Mouse (Mus musculus): Measurements from ENCODE around the gene Rhox2f.
"Not testable (repeated sequence)": the region's sequence is repeated elsewhere in the genome, so short reads cannot be mapped to it uniquely, and the experiment has no call there.

GRCm38 (mm10) chrX:37541719-37542118, 29.5 kb upstream of the Rhox2f start, which contains the start of gene Rhox3e:
- TF ChIP-seq CTCF, EP300 (IDR thresholded peaks at IDR 0.05; ENCODE audit: low read depth): not testable (repeated sequence)

Measured in heart, postnatal 0 days (tissue).